Mouse (Mus musculus) liver, embryonic 14.5 days (tissue): Measurements from ENCODE around the gene Serpina9. TPM values are rescaled to one million over a fixed set of nuclear protein-coding genes. Genes with fewer than 3 reads are reported as not detected.
A peak's percentile ranks its signal among the peaks of the same experiment; 100 is the strongest.
"Not testable (repeated sequence)": the region's sequence is repeated elsewhere in the genome, so short reads cannot be mapped to it uniquely, and the experiment has no call there.

Experiments used
- ATAC-seq: fragments of 200-750 bp; cut with Nextera tagmentation; 2 replicates; pipeline ENCODE4 v1.8.0; 2017; ENCODE audit warnings: moderate number of reproducible peaks, mild to moderate bottlenecking, moderate library complexity; ENCODE audit not compliant: insufficient read depth
- DNase-seq, 3 experiments: peaks; one replicate each; pipeline ENCODE4 v3.0.0-alpha.2; 2012 to 2013; ENCODE audit warnings: low read depth in 3 of 3, low spot score in 3 of 3
- H3K27ac ChIP-seq: fragments of 300-500 bp; sonication (generic); 2 replicates; pipeline ENCODE4 v1.5.1; 2014; ENCODE audit warnings: moderate library complexity, mild to moderate bottlenecking, control low read depth, inconsistent platforms
- H3K27me3 ChIP-seq: fragments of 300-500 bp; sonication (generic); 2 replicates; pipeline ENCODE4 v1.6.1; 2014; ENCODE audit warnings: mild to moderate bottlenecking, low read length, moderate library complexity; ENCODE audit not compliant: control insufficient read depth, insufficient read depth
- H3K36me3 ChIP-seq: fragments of 300-500 bp; sonication (generic); replicated peaks from 2 replicates; pipeline ENCODE4 v1.6.1; 2014; ENCODE audit warnings: low read depth; ENCODE audit not compliant: control insufficient read depth, insufficient read depth
- H3K4me1 ChIP-seq, 2 experiments: fragments of 200-500 bp in 1 of 2; fragments of 300-500 bp in 1 of 2; sonication (generic) in 1 of 2; replicated peaks; 2 replicates each; pipeline ENCODE4 v1.6.1; 2012 to 2014; ENCODE audit warnings: antibody characterized with exemption in 1 of 2, inconsistent platforms in 1 of 2, low read length in 1 of 2; ENCODE audit not compliant: control insufficient read depth in 2 of 2, insufficient read depth in 2 of 2
- H3K4me2 ChIP-seq: fragments of 300-500 bp; sonication (generic); 2 replicates; pipeline ENCODE4 v1.6.1; 2014; ENCODE audit warnings: low read depth, mild to moderate bottlenecking, control low read depth, moderate library complexity
- H3K4me3 ChIP-seq, 2 experiments: fragments of 200-500 bp in 1 of 2; fragments of 300-500 bp in 1 of 2; sonication (generic) in 1 of 2; 2 replicates each; pipeline ENCODE4 v1.5.1; 2012 to 2014; ENCODE audit warnings: low read depth in 2 of 2, low read length in 2 of 2, mild to moderate bottlenecking in 2 of 2, control low read depth in 1 of 2, inconsistent platforms in 1 of 2, moderate library complexity in 1 of 2; ENCODE audit not compliant: insufficient read depth in 1 of 2
- H3K9ac ChIP-seq: fragments of 300-500 bp; sonication (generic); replicated peaks from 2 replicates; pipeline ENCODE4 v1.6.1; 2014; ENCODE audit warnings: mild to moderate bottlenecking, control low read depth, moderate library complexity
- H3K9me3 ChIP-seq: fragments of 300-500 bp; sonication (generic); 2 replicates; pipeline ENCODE4 v1.6.1; 2016; ENCODE audit warnings: low read length, mixed read lengths; ENCODE audit not compliant: control insufficient read depth
- CTCF ChIP-seq: IDR thresholded peaks from 2 replicates; pipeline ENCODE4 v1.5.1; 2016; ENCODE audit warnings: antibody characterized with exemption, low read depth, control low read depth
- EP300 ChIP-seq: IDR thresholded peaks from 2 replicates; pipeline ENCODE4 v1.6.1; 2016; ENCODE audit warnings: antibody characterized with exemption, low read depth
- WGBS: fragments of 180-500 bp; shearing (Covaris S2); extraction: QIAGEN DNeasy Blood & Tissue Kit; methylation state at CpG from one replicate; pipeline ENCODE4 v1.1.7; 2014; ENCODE audit not compliant: insufficient replicate concordance; 5-methylcytosine and 5-hydroxymethylcytosine counted together
- polyA plus RNA-seq, 2 experiments: library from polyadenylated mRNA; depleted of rRNA in 1 of 2; stranded (reverse) in 1 of 2; unstranded in 1 of 2; fragments of >200 nt; fragmentation: Nextera tagmentation in 1 of 2; extraction: Ambion mirVana in 1 of 2; gene quantifications; 2 replicates each; pipeline versions ENCODE4 v1.2.1 to v1.2.3; 2012 to 2014

Serpina9 gene
- polyA plus RNA-seq, 2 experiments = not detected

DNA sequence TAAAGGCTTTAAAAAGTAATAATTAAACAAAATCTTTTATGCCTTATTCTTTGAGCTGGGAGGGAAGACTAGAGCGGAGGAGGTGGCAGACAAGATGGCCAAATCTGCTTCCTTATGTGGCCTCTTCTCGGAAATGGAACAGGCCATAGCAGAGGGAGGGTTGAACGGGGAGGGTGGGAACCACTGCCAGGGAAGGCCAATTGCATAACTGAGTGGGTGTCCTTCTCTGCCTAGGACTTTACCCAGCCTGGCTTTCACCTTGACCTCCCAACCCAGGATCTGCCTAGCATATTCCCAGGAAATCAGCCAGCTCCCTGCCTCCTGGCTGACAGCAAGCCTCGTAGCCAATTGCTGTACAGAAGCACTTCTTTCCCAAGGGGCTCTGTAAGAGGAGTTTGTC is 50.3 kb downstream of the Serpina9 start:
- no peaks in the 10 kb centered on the region for H3K9me3 ChIP-seq
- no peak overlapping the region for H3K9ac ChIP-seq
- 52% methylated on average over 4 of the region's 4 CpGs for WGBS
- no peak overlapping the region for H3K27ac ChIP-seq
- peak; percentile 58; the same call in 1 of the 2 replicates for ATAC-seq
- TF ChIP-seq CTCF (no peak), EP300 (no peak)
- H3K27me3 ChIP-seq = no peaks in the 10 kb centered on the region
- DNase-seq = no peak
- peaks cover 0 to 4% of the 10 kb centered on the region in 2 experiments; a peak in 1 of 4 replicates for H3K4me1 ChIP-seq
- H3K36me3 ChIP-seq = no peaks in the 10 kb centered on the region
- H3K4me3 ChIP-seq = no peak overlapping the region
- no peak overlapping the region for H3K4me2 ChIP-seq

DNA sequence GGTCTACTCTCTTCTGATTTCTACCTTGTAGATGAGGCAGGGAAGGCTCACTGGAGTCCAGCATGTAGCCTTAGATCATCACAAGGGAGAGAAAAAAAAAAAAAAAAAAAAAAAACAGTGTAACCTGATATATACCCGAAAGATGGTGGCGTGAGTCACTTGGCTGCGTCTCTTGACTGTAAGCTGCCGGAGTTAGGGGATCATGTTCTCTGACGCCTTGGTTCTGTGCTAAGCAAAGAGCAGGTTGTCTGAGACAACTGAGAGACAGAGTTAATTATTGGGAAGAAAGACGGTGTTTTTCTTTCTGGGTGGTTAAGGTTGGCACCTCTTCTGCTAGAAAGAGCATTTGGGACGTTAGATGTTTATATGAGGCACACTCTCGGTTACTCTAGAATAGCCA is 50.7 kb downstream of the Serpina9 start:
- Histone ChIP-seq H3K27ac (no peak overlapping the region), H3K4me2 (no peak overlapping the region), H3K9me3 (no peaks in the 10 kb centered on the region), H3K4me3 (no peak overlapping the region), H3K36me3 (no peaks in the 10 kb centered on the region), H3K27me3 (no peaks in the 10 kb centered on the region), H3K9ac (no peak overlapping the region), H3K4me1 (peaks cover 0 to 4% of the 10 kb centered on the region in 2 experiments; a peak in 1 of 4 replicates)
- ATAC-seq (no peak), DNase-seq (no peak)
- TF ChIP-seq CTCF (no peak), EP300 (no peak)
- 67% methylated on average over 8 of the region's 8 CpGs for WGBS

DNA sequence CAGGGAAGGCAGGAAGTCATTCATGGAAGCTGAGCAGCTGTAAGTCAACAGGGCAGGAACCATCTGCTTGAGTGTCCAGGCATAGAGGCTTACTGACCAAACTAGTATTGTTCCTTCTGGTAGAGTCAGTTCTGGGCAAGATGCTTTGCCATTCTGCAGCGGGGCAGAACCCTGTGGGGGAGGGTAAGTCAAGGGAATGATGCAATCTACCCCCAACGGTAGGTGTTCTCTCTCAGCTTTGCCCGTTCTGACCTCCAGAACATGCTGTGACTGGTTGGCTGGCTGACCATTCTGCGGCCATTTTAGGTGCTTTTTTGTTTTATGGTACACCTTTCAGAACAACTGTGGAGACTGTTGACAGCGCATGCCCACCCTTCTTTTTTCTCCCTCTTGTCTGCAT is 51.2 kb downstream of the Serpina9 start:
- no peaks in the 10 kb centered on the region for H3K27me3 ChIP-seq

DNA sequence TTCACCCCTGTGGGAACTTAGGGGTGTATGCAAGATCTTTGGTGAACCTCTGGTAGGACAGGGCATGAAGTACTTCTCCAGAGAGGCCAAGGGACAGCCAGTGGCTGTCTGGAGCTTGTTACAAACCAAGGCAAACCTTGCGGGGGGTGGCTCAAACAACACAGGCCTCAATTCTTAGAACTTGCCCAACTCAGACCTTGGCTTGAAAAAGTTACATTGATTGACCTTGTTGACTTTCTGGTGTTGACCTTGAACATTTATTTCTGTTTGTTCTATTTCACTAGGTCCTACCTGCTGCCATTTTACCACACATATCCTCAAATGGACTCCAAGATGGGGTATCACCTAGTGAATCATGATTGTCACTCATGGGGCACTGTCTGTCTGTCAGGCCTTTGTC is 51.8 kb downstream of the Serpina9 start:
- TF ChIP-seq CTCF (no peak), EP300 (no peak)
- no peak for DNase-seq
- peaks cover 0 to 4% of the 10 kb centered on the region in 2 experiments; a peak in 1 of 4 replicates for H3K4me1 ChIP-seq
- H3K36me3 ChIP-seq = no peaks in the 10 kb centered on the region
- no peak for ATAC-seq
- WGBS = 56% methylated on average over 1 of the region's 1 CpGs
- H3K27me3 ChIP-seq = no peaks in the 10 kb centered on the region
- H3K4me2 ChIP-seq = no peak overlapping the region
- no peak overlapping the region for H3K4me3 ChIP-seq
- H3K9ac ChIP-seq = no peak overlapping the region
- no peaks in the 10 kb centered on the region for H3K9me3 ChIP-seq
- H3K27ac ChIP-seq = no peak overlapping the region

More for the DNA sequence above, 51.2 kb downstream of the Serpina9 start:
- Histone ChIP-seq H3K4me3 (no peak overlapping the region), H3K36me3 (no peaks in the 10 kb centered on the region), H3K9me3 (no peaks in the 10 kb centered on the region), H3K4me2 (no peak overlapping the region), H3K9ac (no peak overlapping the region), H3K4me1 (peaks cover 0 to 4% of the 10 kb centered on the region in 2 experiments; a peak in 1 of 4 replicates), H3K27ac (no peak overlapping the region)
- no peak for ATAC-seq
- no peak for DNase-seq
- WGBS = 50% methylated on average over 5 of the region's 5 CpGs
- TF ChIP-seq CTCF (no peak), EP300 (no peak)

DNA sequence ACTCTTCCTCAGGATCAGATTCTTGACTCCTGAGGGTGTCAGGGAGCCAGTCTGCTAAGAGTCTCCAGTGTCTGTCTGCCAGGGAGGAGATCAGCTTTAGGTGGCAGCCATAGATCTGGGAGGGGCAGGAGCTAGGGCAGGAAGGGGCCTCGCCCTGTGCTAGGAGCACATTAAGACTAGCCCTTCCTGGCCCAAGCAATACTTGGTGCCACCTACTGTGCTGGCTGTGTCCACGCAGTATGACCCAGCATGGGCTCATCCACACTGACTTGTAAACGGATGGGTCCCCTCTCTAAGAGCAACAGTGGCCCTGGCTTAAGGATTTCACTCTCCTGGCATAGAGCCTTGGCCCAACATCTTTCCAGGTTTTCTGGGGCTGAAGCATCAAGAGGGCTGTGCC is 54.8 kb downstream of the Serpina9 start, which contains the start of gene Serpina1e:
Gene Serpina1e (minus strand): TSS at position 178 of the 400 bp plus-strand sequence.
- ATAC-seq = no peak
- Histone ChIP-seq H3K4me2 (no peak within 1 kb of the TSS), H3K4me3 (no peak within 1 kb of the TSS), H3K36me3 (no peaks in the 10 kb centered on the region), H3K9me3 (no peaks in the 10 kb centered on the region), H3K9ac (no peak within 1 kb of the TSS), H3K27me3 (no peaks in the 10 kb centered on the region), H3K27ac (no peak within 1 kb of the TSS), H3K4me1 (peaks cover 0 to 4% of the 10 kb centered on the region in 2 experiments; a peak in 1 of 4 replicates)
- TF ChIP-seq CTCF (no peak), EP300 (no peak)
- 55% methylated on average over 3 of the region's 3 CpGs for WGBS
- DNase-seq = no peak

DNA sequence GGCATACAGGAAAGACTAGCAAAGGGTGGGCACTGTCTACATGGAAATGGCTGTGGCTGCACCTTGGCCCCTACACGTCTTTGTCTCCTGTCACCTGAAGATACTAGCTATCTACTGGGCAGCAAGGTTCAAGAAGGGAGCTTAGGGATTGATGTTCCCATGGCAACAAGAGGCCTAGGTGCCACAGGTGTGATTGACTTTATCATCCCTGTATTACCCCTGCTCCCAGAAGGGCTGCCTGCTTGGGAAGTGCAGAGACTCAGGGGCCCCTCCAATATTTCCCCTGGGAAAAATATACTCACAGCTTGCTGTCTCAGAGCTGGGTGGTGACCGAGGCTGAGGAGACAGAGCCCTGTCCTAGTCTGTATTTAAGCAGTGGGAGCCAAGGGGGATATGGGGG is 57.0 kb downstream of the Serpina9 start:
- not testable (repeated sequence) for H3K4me1 ChIP-seq, H3K9me3 ChIP-seq, DNase-seq, H3K27ac ChIP-seq, H3K36me3 ChIP-seq, H3K27me3 ChIP-seq, H3K9ac ChIP-seq, ATAC-seq
- 0 out of 2 replicates have a peak overlapping the region, but pooled peaks have one; percentile 15 for H3K4me2 ChIP-seq
- H3K4me3 ChIP-seq = 0 out of 4 replicates have a peak overlapping the region, but pooled peaks of 1 of the 2 experiments have one; percentile 27
- 50% methylated on average over 2 of the region's 2 CpGs for WGBS

DNA sequence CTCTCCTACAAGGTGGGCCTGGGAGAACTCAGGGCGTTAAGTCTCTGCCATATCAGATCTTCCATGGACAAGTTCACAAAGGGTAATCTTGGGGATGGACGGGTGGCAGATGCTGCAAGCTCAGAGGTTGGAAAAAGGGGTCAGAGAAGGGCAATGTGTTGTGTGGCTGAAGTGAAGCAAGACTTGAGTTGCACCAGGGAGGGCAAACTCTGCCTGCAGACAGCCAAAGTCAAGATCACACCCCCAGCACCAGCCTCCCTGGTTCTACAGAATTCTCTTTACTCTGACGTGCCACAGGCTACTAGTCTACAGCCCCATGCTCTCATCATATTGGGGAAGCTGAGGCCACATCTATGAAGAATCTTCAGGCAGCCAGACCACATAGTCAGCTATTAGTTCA is 60.6 kb downstream of the Serpina9 start:
- not testable (repeated sequence) for DNase-seq, H3K9ac ChIP-seq, H3K27me3 ChIP-seq, H3K4me2 ChIP-seq, ATAC-seq, H3K36me3 ChIP-seq, H3K4me3 ChIP-seq, H3K9me3 ChIP-seq, H3K27ac ChIP-seq, H3K4me1 ChIP-seq
- 36% methylated on average over 3 of the region's 3 CpGs for WGBS
